Mouse (Mus musculus) lung, postnatal 0 days (tissue): ENCODE results near the gene Lsm2. TPM values are rescaled to one million over a fixed set of nuclear protein-coding genes. Genes with fewer than 3 reads are reported as not detected.
"Not testable (repeated sequence)": the region's sequence is repeated elsewhere in the genome, so short reads cannot be mapped to it uniquely, and the experiment has no call there.

ENCODE experiments used
- ATAC-seq: fragments of 200-750 bp; cut with Nextera tagmentation; 2 replicates; pipeline ENCODE4 v1.8.0; 2017; ENCODE audit warnings: moderate library complexity
- DNase-seq: peaks from one replicate; pipeline ENCODE4 v3.0.0-alpha.2; 2016; ENCODE audit warnings: low spot score
- H3K27ac ChIP-seq: fragments of 300-500 bp; sonication (generic); 2 replicates; pipeline ENCODE4 v1.5.1; 2014; ENCODE audit warnings: antibody characterized with exemption, mild to moderate bottlenecking, low read length, mixed read lengths
- H3K27me3 ChIP-seq: fragments of 300-500 bp; sonication (generic); replicated peaks from 2 replicates; pipeline ENCODE4 v1.6.1; 2014; ENCODE audit warnings: low read length, mixed read lengths; ENCODE audit not compliant: insufficient read depth
- H3K36me3 ChIP-seq: fragments of 300-500 bp; sonication (generic); 2 replicates; pipeline ENCODE4 v1.6.1; 2014; ENCODE audit warnings: low read length, mixed read lengths; ENCODE audit not compliant: insufficient read depth
- H3K4me1 ChIP-seq: fragments of 300-500 bp; sonication (generic); 2 replicates; pipeline ENCODE4 v1.6.1; 2014; ENCODE audit warnings: antibody characterized with exemption, low read depth, low read length, mixed read lengths; ENCODE audit not compliant: insufficient read depth
- H3K4me2 ChIP-seq: fragments of 300-500 bp; sonication (generic); replicated peaks from 2 replicates; pipeline ENCODE4 v1.6.1; 2014; ENCODE audit warnings: low read depth, mild to moderate bottlenecking, low read length, moderate library complexity, mixed read lengths
- H3K4me3 ChIP-seq: fragments of 300-500 bp; sonication (generic); 2 replicates; pipeline ENCODE4 v1.5.1; 2014; ENCODE audit warnings: low read depth, low read length
- H3K9ac ChIP-seq: fragments of 300-500 bp; sonication (generic); replicated peaks from 2 replicates; pipeline ENCODE4 v1.6.1; 2014; ENCODE audit warnings: low read depth, mild to moderate bottlenecking
- H3K9me3 ChIP-seq: fragments of 300-500 bp; sonication (generic); 2 replicates; pipeline ENCODE4 v1.6.1; 2016; ENCODE audit warnings: low read length, mixed read lengths
- CTCF ChIP-seq: IDR thresholded peaks from 2 replicates; pipeline ENCODE4 v1.5.1; 2016; ENCODE audit warnings: antibody characterized with exemption, mild to moderate bottlenecking
- EP300 ChIP-seq: IDR thresholded peaks from 2 replicates; pipeline ENCODE4 v1.6.1; 2016; ENCODE audit warnings: antibody characterized with exemption, mild to moderate bottlenecking, control low read depth
- WGBS: fragments of 180-500 bp; shearing (Covaris S2); extraction: QIAGEN DNeasy Blood & Tissue Kit; methylation state at CpG from one replicate; pipeline ENCODE4 v1.1.7; 2014; 5-methylcytosine and 5-hydroxymethylcytosine counted together
- polyA plus RNA-seq: library from polyadenylated mRNA; unstranded; fragments of >200 nt; fragmentation: Nextera tagmentation; extraction: Ambion mirVana; gene quantifications from 2 replicates; pipeline ENCODE4 v1.2.1, GENCODE M21; 2015

Gene Lsm2
- polyA plus RNA-seq, 1 experiment from 2014 or later: 55.4 TPM

- H3K9me3 ChIP-seq: no peaks in the 10 kb centered on the region
- 9% methylated on average over 12 of the region's 12 CpGs for WGBS
- peak overlapping the region; percentile 48; the same call in 1 of the 2 replicates for H3K9ac ChIP-seq
- H3K27me3 ChIP-seq: no peaks in the 10 kb centered on the region
- no peaks in the 10 kb centered on the region for H3K36me3 ChIP-seq
- peak; percentile 16 for ATAC-seq
- H3K4me2 ChIP-seq: peak overlapping the region; percentile 68
- no peak for TF ChIP-seq CTCF
- TF ChIP-seq EP300: no peak
- H3K4me3 ChIP-seq: peak overlapping the region; percentile 57
- peak overlapping the region; percentile 98 for H3K27ac ChIP-seq
- peak; percentile 84 for DNase-seq
- H3K4me1 ChIP-seq: no peaks in the 10 kb centered on the region
Observed at GRCm38 (mm10) chr17:34959881-34960515, 21.7 kb upstream of the Lsm2 start.

GRCm38 (mm10) chr17:34960702-34961493 lies 20.8 kb upstream of the Lsm2 start:
- ATAC-seq: no peak
- no peak for TF ChIP-seq EP300
- TF ChIP-seq CTCF: no peak
- no peaks in the 10 kb centered on the region for H3K9me3 ChIP-seq
- no peak overlapping the region for H3K9ac ChIP-seq
- peak; percentile 67 for DNase-seq
- H3K4me1 ChIP-seq: no peaks in the 10 kb centered on the region
- no peak overlapping the region for H3K27ac ChIP-seq
- no peaks in the 10 kb centered on the region for H3K36me3 ChIP-seq
- H3K4me2 ChIP-seq: no peak overlapping the region
- no peaks in the 10 kb centered on the region for H3K27me3 ChIP-seq
- H3K4me3 ChIP-seq: no peak overlapping the region

- Histone ChIP-seq H3K9ac (no peak overlapping the region), H3K4me1 (no peaks in the 10 kb centered on the region), H3K36me3 (no peaks in the 10 kb centered on the region), H3K4me3 (no peak overlapping the region), H3K9me3 (no peaks in the 10 kb centered on the region), H3K27me3 (no peaks in the 10 kb centered on the region), H3K4me2 (no peak overlapping the region), H3K27ac (no peak overlapping the region)
- TF ChIP-seq EP300 (no peak), CTCF (no peak)
- 27% methylated on average over 3 of the region's 3 CpGs for WGBS
- ATAC-seq: no peak
- no peak for DNase-seq
Observed at GRCm38 (mm10) chr17:34962125-34962524, 19.5 kb upstream of the Lsm2 start.

- Histone ChIP-seq H3K4me2 (no peak overlapping the region), H3K27ac (no peak overlapping the region), H3K9me3 (no peaks in the 10 kb centered on the region), H3K9ac (no peak overlapping the region), H3K4me3 (no peak overlapping the region), H3K36me3 (no peaks in the 10 kb centered on the region), H3K4me1 (no peaks in the 10 kb centered on the region), H3K27me3 (no peaks in the 10 kb centered on the region)
- ATAC-seq (no peak), DNase-seq (no peak)
- WGBS: 41% methylated on average over 1 of the region's 1 CpGs
- TF ChIP-seq CTCF: no peak
- TF ChIP-seq EP300: no peak
Observed at GRCm38 (mm10) chr17:34962841-34963240, 18.8 kb upstream of the Lsm2 start.

GRCm38 (mm10) chr17:34964640-34965049 lies 17.0 kb upstream of the Lsm2 start:
- Histone ChIP-seq H3K9me3 (no peaks in the 10 kb centered on the region), H3K9ac (no peak overlapping the region), H3K4me3 (no peak overlapping the region), H3K4me2 (no peak overlapping the region), H3K27me3 (no peaks in the 10 kb centered on the region), H3K4me1 (no peaks in the 10 kb centered on the region), H3K36me3 (no peaks in the 10 kb centered on the region), H3K27ac (no peak overlapping the region)
- no peak for DNase-seq
- WGBS: 11% methylated on average over 1 of the region's 1 CpGs
- no peak for TF ChIP-seq CTCF
- TF ChIP-seq EP300: no peak
- ATAC-seq: no peak

GRCm38 (mm10) chr17:34965627-34966026 lies 16.0 kb upstream of the Lsm2 start:
- H3K9ac ChIP-seq: no peak overlapping the region
- H3K27ac ChIP-seq: no peak overlapping the region
- H3K36me3 ChIP-seq: no peaks in the 10 kb centered on the region
- no peak overlapping the region for H3K4me3 ChIP-seq
- H3K4me2 ChIP-seq: no peak overlapping the region
- peak; percentile 46 for DNase-seq
- TF ChIP-seq CTCF: no peak
- TF ChIP-seq EP300: peak; percentile 33; the same call in 1 of the 2 replicates
- no peaks in the 10 kb centered on the region for H3K27me3 ChIP-seq
- peak; percentile 20 for ATAC-seq
- no peaks in the 10 kb centered on the region for H3K9me3 ChIP-seq
- WGBS: 39% methylated on average over 5 of the region's 5 CpGs
- no peaks in the 10 kb centered on the region for H3K4me1 ChIP-seq

- WGBS: 63% methylated on average over 6 of the region's 11 CpGs
- not testable (repeated sequence) for H3K27me3 ChIP-seq, H3K27ac ChIP-seq, ATAC-seq, H3K4me3 ChIP-seq, H3K9me3 ChIP-seq, H3K36me3 ChIP-seq, DNase-seq, H3K4me2 ChIP-seq, H3K4me1 ChIP-seq, H3K9ac ChIP-seq
Observed at GRCm38 (mm10) chr17:34969822-34970221, 11.8 kb upstream of the Lsm2 start, which contains the start of gene Gm20481. Gene Gm20481, plus strand, starts transcription at chr17:34969912.

- not testable (repeated sequence) for H3K9me3 ChIP-seq, H3K4me3 ChIP-seq, H3K4me1 ChIP-seq, DNase-seq, ATAC-seq, H3K27me3 ChIP-seq, H3K4me2 ChIP-seq, H3K36me3 ChIP-seq, H3K27ac ChIP-seq, H3K9ac ChIP-seq
- 53% methylated on average over 9 of the region's 37 CpGs for WGBS
Observed at GRCm38 (mm10) chr17:34970850-34971249, 10.8 kb upstream of the Lsm2 start.

GRCm38 (mm10) chr17:34971694-34972068 lies 10.0 kb upstream of the Lsm2 start:
- H3K9me3 ChIP-seq, H3K36me3 ChIP-seq, H3K27ac ChIP-seq, H3K9ac ChIP-seq, DNase-seq, H3K4me1 ChIP-seq, H3K27me3 ChIP-seq: not testable (repeated sequence)
- Histone ChIP-seq H3K4me3 (peak overlapping the region; percentile 26; the same call in 1 of the 2 replicates), H3K4me2 (peak overlapping the region; percentile 55)
- ATAC-seq: peak; percentile 18
- 4% methylated on average over 10 of the region's 43 CpGs for WGBS
